Mouse (Mus musculus) cerebellum, adult 2 months (tissue): Measurements from ENCODE around the gene Dcbld2.

Experiments
- CTCF ChIP-seq: fragments of 200-500 bp; IDR thresholded peaks from 2 replicates; pipeline ENCODE4 v1.5.1; 2011; ENCODE audit warnings: low read depth, mild to moderate bottlenecking, control low read depth, low read length, moderate library complexity, borderline replicate concordance; ENCODE audit not compliant: insufficient read depth
- POLR2A ChIP-seq: fragments of 200-500 bp; IDR thresholded peaks from 2 replicates; pipeline ENCODE4 v1.6.1; 2011; ENCODE audit warnings: low read length, control low read depth, borderline replicate concordance; ENCODE audit not compliant: insufficient read depth

- TF ChIP-seq CTCF (no peak), POLR2A (no peak)
These were observed 44.9 kb downstream of the Dcbld2 start for GRCm38 (mm10) chr16:58453138-58453537.
